Mouse (Mus musculus): Measurements from ENCODE around the gene Tle3.

Gene Tle3

GRCm38 (mm10) chr9:61358933-61359332 lies 13.2 kb upstream of the Tle3 start:
- in situ Hi-C loops (cut with MboI, MseI), result no loop called here

DNA sequence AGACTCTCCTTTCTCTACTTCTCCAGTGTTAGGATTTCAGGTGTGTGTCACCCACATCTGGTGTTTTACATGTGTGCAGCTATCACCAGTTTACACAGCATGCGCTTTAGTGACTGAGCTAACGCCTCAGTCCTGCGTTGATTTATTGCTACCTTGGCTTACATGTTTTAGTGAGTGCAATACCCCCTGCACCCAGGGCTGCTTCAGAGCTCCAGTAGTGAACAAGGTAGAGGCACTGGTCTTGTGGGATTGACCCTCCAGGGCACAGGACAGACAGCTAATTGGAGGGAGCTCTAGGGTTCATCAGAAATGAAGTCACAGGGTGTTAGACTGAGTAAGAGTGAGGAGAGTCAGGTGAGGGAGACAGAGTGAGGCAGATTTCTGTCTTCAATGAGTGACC lies 12.4 kb upstream of the Tle3 start:
- in situ Hi-C loops (cut with MboI, MseI), result no loop called here

DNA sequence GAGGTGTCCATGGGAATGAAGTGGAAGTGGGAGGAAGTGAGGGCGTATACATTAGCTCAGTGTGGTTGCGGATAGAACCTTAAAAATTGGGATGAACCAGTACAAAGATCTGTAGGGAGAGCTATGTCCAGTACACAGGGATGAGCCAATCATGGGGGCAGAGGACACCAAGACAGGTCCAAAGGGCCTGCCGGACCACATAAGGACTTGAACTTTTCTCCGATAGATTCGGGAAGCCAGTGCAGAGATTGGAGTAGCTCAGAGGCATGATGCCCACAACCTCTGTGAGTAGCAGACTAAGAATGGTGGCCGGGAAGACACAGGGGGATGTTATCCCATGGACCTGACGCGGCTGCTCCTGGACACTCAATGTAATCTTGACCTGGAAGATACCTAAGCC lies 12.0 kb upstream of the Tle3 start:
- in situ Hi-C loops (cut with MboI, MseI), result no loop called here

- in situ Hi-C loops (cut with MboI, MseI), result no loop called here
Measured at GRCm38 (mm10) chr9:61360727-61361631, 11.2 kb upstream of the Tle3 start.

DNA sequence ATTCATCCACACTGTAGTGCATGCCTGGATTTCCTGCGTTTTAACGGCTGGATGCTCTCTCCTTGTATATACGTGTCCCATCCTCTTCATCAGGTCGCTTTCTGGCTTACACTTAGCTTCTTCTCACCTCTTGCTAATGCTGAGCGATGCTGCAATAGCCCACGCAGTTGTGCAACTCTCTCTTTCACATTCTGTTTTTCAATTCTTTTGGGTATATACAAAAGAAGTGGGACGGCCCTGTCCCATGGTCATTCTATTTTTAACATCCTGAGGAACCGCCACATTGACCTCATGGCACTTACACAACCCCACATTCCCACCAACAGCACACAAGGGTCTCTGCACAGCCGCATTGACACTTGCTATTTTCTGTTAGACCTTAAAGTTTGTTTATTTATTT lies 9.0 kb upstream of the Tle3 start:
- in situ Hi-C loops (cut with MboI, MseI), result no loop called here

DNA sequence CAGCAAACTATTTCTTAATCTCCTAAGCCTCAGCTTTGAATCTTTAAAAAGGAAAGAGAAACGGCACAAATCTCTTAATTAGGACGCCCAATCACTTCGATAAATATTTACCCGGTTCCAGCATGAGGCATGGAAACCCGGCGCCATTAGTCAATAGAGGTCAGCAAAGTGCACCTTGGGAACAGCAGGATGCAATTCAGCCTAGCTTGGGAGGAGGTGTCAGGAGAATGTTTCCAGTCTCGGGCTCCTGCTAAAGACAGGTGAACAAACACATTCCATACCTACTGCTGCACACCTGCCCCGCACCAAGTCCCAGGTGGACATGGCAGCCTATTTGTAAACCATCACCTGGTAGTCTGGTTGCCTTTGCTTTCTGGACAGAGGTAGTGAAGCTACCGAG lies 6.1 kb upstream of the Tle3 start:
- in situ Hi-C loops (cut with MboI, MseI), result no loop called here

GRCm38 (mm10) chr9:61367156-61367555 lies 5.0 kb upstream of the Tle3 start:
- in situ Hi-C loops (cut with MboI, MseI), result no loop called here

- in situ Hi-C loops (cut with MboI, MseI), result no loop called here
Measured at GRCm38 (mm10) chr9:61367857-61368566, 4.2 kb upstream of the Tle3 start.

- in situ Hi-C loops (cut with MboI, MseI), result no loop called here
Measured at GRCm38 (mm10) chr9:61368567-61369240, 3.5 kb upstream of the Tle3 start.

GRCm38 (mm10) chr9:61369316-61370273 lies 2.6 kb upstream of the Tle3 start:
- in situ Hi-C loops (cut with MboI, MseI), result no loop called here

DNA sequence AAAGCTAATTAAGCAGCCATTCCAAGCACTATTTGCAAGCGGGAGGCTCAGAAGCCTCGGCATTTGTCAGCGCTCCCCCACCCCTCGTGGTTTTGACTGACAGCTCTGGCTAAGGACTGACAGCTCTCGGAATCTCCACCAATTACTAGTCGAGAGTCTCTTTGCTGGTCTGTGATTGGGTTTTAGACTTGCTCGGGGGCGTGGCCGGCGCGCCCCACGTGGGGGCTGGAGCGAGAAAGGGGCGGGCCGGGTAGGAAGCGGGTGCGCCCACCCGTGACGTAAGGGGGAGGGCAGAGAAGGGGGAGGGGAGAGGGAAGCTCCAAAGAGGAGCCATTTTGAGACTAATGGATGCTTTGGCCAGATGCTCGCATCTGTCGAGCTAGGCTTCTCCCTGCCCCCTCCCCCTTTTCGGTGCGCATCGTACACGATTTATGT lies 1.7 kb upstream of the Tle3 start:
- in situ Hi-C loops (cut with MboI, MseI), result no loop called here

- in situ Hi-C loops (cut with MboI, MseI), result no loop called here
Measured at GRCm38 (mm10) chr9:61370889-61371754, 1.0 kb upstream of the Tle3 start.

DNA sequence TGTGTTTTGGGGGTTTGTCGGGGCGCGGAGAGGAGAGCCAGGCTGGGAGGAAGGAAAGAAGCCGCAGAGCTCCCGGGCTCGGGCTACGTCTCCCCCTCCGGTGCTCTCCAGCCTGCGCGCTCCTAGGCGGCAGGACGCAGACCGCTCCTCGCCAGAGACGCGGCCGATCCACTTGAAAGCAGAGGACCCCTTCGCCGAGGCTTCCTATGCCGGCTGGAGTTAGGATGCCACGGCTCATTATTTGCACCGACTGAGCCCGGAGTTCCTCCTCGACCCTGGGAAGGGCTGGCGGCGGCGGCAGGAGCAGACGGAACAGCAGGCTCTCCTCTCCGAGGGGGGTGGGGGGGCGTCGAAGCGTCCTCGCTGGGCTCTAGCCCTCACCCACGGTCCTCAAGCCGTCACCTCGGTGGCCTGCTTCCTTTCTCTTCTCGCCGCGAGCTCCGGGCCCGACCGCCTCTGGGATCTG lies 377 bp downstream of the Tle3 start:
- in situ Hi-C loops (cut with MboI, MseI), result no loop called here

DNA sequence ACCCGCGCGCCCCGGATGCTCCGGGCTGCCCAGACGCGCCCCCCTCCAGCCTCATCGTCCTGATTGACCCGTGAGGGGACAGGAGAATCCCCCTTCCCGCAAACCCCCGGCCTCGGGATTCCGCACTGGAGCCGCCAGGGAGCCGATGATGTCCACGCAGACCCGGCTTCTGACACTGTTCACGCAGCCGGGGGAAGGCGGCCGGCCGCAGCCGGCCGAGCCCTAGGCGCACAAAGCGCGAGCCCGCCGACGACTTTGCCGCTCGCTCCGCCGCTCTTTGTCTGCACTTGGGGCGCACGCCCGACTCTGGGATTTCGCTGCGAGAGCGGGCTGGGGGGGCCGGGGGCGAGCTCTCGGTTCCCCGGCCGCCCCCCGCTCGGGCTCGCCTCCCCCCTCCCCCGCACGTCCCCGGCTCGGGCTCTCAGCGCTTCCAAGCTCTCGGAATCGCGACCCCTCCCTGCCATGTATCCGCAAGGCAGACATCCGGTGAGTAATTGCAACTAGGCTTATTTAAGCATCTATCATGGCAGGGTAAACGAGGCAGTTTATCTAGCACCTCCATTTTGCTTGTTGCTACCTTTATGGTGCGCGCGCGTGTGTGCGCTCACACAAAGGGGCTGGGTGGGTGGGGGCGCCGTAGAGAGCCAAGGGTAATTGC lies 939 bp downstream of the Tle3 start:
- in situ Hi-C loops (cut with MboI, MseI), result no loop called here

- in situ Hi-C loops (cut with MboI, MseI), result no loop called here
Measured at GRCm38 (mm10) chr9:61373634-61373941, 1.4 kb downstream of the Tle3 start.

GRCm38 (mm10) chr9:61373942-61374900 lies 2.1 kb downstream of the Tle3 start:
- in situ Hi-C loops (cut with MboI, MseI), result no loop called here

- in situ Hi-C loops (cut with MboI, MseI), result no loop called here
Measured at GRCm38 (mm10) chr9:61375002-61375401, 2.8 kb downstream of the Tle3 start.

- in situ Hi-C loops (cut with MboI, MseI), result no loop called here
Measured at GRCm38 (mm10) chr9:61375802-61376561, 3.8 kb downstream of the Tle3 start.

Measured in T-helper 17 cell (primary cell).